Mouse (Mus musculus): ENCODE results near the gene Krt32. TPM values are rescaled to one million over a fixed set of nuclear protein-coding genes. Genes with fewer than 3 reads are reported as not detected.

Gene Krt32
- polyA plus RNA-seq, 1 experiment from 2014 or later: not detected

Other genes starting within 250 kb of the Krt32 start
- gene Krtap4-16, start 236.6 kb downstream of the Krt32 start, polyA plus RNA-seq (2014; fragmentation: Nextera tagmentation; extraction: Ambion mirVana): not detected in 2 replicates
- not detected in 2 replicates for gene Gm11568, start 230.3 kb downstream of the Krt32 start, polyA plus RNA-seq (2014; fragmentation: Nextera tagmentation; extraction: Ambion mirVana)
- not detected in 2 replicates for gene Gm11559, start 223.8 kb downstream of the Krt32 start, polyA plus RNA-seq (2014; fragmentation: Nextera tagmentation; extraction: Ambion mirVana)
- not detected in 2 replicates for gene Krtap9-1, start 214.8 kb downstream of the Krt32 start, polyA plus RNA-seq (2014; fragmentation: Nextera tagmentation; extraction: Ambion mirVana)
- not detected in 2 replicates for gene Gm11567, start 209.0 kb downstream of the Krt32 start, polyA plus RNA-seq (2014; fragmentation: Nextera tagmentation; extraction: Ambion mirVana)
- not detected in 2 replicates for gene Krtap31-1, start 180.3 kb downstream of the Krt32 start, polyA plus RNA-seq (2014; fragmentation: Nextera tagmentation; extraction: Ambion mirVana)
- not detected in 2 replicates for gene Gm11565, start 173.5 kb downstream of the Krt32 start, polyA plus RNA-seq (2014; fragmentation: Nextera tagmentation; extraction: Ambion mirVana)
- gene Krtap31-2, start 151.9 kb downstream of the Krt32 start, polyA plus RNA-seq (2014; fragmentation: Nextera tagmentation; extraction: Ambion mirVana): not detected in 2 replicates
- gene Krtap9-5, start 139.8 kb downstream of the Krt32 start, polyA plus RNA-seq (2014; fragmentation: Nextera tagmentation; extraction: Ambion mirVana): not detected in 2 replicates
- gene Krtap29-1, start 109.2 kb downstream of the Krt32 start, polyA plus RNA-seq (2014; fragmentation: Nextera tagmentation; extraction: Ambion mirVana): not detected in 2 replicates
- 0.24 TPM in 1 of 2 replicates, not detected in the other for gene Krtap16-1, start 101.6 kb downstream of the Krt32 start, polyA plus RNA-seq (2014; fragmentation: Nextera tagmentation; extraction: Ambion mirVana)
- 0.56 and 0.86 TPM in 2 replicates for gene Krtap17-1, start 94.2 kb downstream of the Krt32 start, polyA plus RNA-seq (2014; fragmentation: Nextera tagmentation; extraction: Ambion mirVana)
- gene Krt33a, start 72.0 kb downstream of the Krt32 start, polyA plus RNA-seq (2014; fragmentation: Nextera tagmentation; extraction: Ambion mirVana): not detected in 2 replicates
- not detected in 2 replicates for gene Krt33b, start 58.4 kb downstream of the Krt32 start, polyA plus RNA-seq (2014; fragmentation: Nextera tagmentation; extraction: Ambion mirVana)
- gene Krt34, start 46.7 kb downstream of the Krt32 start, polyA plus RNA-seq (2014; fragmentation: Nextera tagmentation; extraction: Ambion mirVana): not detected in 2 replicates
- gene Krt31, start 37.7 kb downstream of the Krt32 start, polyA plus RNA-seq (2014; fragmentation: Nextera tagmentation; extraction: Ambion mirVana): not detected in 2 replicates
- not detected in 2 replicates for gene Krt35, start 8.0 kb upstream of the Krt32 start, polyA plus RNA-seq (2014; fragmentation: Nextera tagmentation; extraction: Ambion mirVana)
- not detected in 2 replicates for gene Krt36, start 17.4 kb upstream of the Krt32 start, polyA plus RNA-seq (2014; fragmentation: Nextera tagmentation; extraction: Ambion mirVana)
- not detected in 2 replicates for gene Krt13, start 33.3 kb upstream of the Krt32 start, polyA plus RNA-seq (2014; fragmentation: Nextera tagmentation; extraction: Ambion mirVana)
- gene Krt15, start 47.7 kb upstream of the Krt32 start, polyA plus RNA-seq (2014; fragmentation: Nextera tagmentation; extraction: Ambion mirVana): not detected in 2 replicates
- gene Krt19, start 60.4 kb upstream of the Krt32 start, polyA plus RNA-seq (2014; fragmentation: Nextera tagmentation; extraction: Ambion mirVana): 0.46 and 0.51 TPM in 2 replicates
- 0.08 TPM in 1 of 2 replicates, not detected in the other for gene Krt9, start 105.0 kb upstream of the Krt32 start, polyA plus RNA-seq (2014; fragmentation: Nextera tagmentation; extraction: Ambion mirVana)
- gene Krt14, start 119.3 kb upstream of the Krt32 start, polyA plus RNA-seq (2014; fragmentation: Nextera tagmentation; extraction: Ambion mirVana): 0.36 and 0.40 TPM in 2 replicates
- gene Krt16, start 160.7 kb upstream of the Krt32 start, polyA plus RNA-seq (2014; fragmentation: Nextera tagmentation; extraction: Ambion mirVana): not detected in 2 replicates
- 0.22 TPM in 1 of 2 replicates, not detected in the other for gene Krt17, start 172.8 kb upstream of the Krt32 start, polyA plus RNA-seq (2014; fragmentation: Nextera tagmentation; extraction: Ambion mirVana)
- gene Krt42, start 181.6 kb upstream of the Krt32 start, polyA plus RNA-seq (2014; fragmentation: Nextera tagmentation; extraction: Ambion mirVana): not detected in 2 replicates
- gene Eif1, start 231.7 kb upstream of the Krt32 start, polyA plus RNA-seq (2014; fragmentation: Nextera tagmentation; extraction: Ambion mirVana): 1,262 and 1,333 TPM in 2 replicates
- not detected in 2 replicates for gene Gast, start 246.2 kb upstream of the Krt32 start, polyA plus RNA-seq (2014; fragmentation: Nextera tagmentation; extraction: Ambion mirVana)

Measured in neural tube, embryonic 14.5 days (tissue).